Mouse (Mus musculus): Measurements from ENCODE around the gene Cldn12. TPM values are rescaled to one million over a fixed set of nuclear protein-coding genes. Genes with fewer than 3 reads are reported as not detected.

Gene Cldn12
- total RNA-seq, 1 experiment from 2014 or later = 1.2 TPM

- ATAC-seq (ENCODE audit: extremely low read depth, insufficient number of reproducible peaks, low FRiP score, poor library complexity, severe bottlenecking) = no peak
Observed at GRCm38 (mm10) chr5:5501583-5501982, 13.2 kb downstream of the Cldn12 start.

GRCm38 (mm10) chr5:5496393-5496792 is 18.4 kb downstream of the Cldn12 start:
- ATAC-seq (ENCODE audit: extremely low read depth, insufficient number of reproducible peaks, low FRiP score, poor library complexity, severe bottlenecking) = no peak

GRCm38 (mm10) chr5:5495042-5495441 is 19.7 kb downstream of the Cldn12 start:
- ATAC-seq (ENCODE audit: extremely low read depth, insufficient number of reproducible peaks, low FRiP score, poor library complexity, severe bottlenecking) = no peak

GRCm38 (mm10) chr5:5494269-5495005 is 20.3 kb downstream of the Cldn12 start:
- ATAC-seq (ENCODE audit: extremely low read depth, insufficient number of reproducible peaks, low FRiP score, poor library complexity, severe bottlenecking) = peak; percentile 77

- no peak for ATAC-seq (ENCODE audit: extremely low read depth, insufficient number of reproducible peaks, low FRiP score, poor library complexity, severe bottlenecking)
Observed at GRCm38 (mm10) chr5:5492163-5492562, 22.6 kb downstream of the Cldn12 start.

GRCm38 (mm10) chr5:5486071-5486470 is 28.7 kb downstream of the Cldn12 start:
- ATAC-seq (ENCODE audit: extremely low read depth, insufficient number of reproducible peaks, low FRiP score, poor library complexity, severe bottlenecking) = no peak

GRCm38 (mm10) chr5:5483254-5483858 is 31.4 kb downstream of the Cldn12 start:
- ATAC-seq (ENCODE audit: extremely low read depth, insufficient number of reproducible peaks, low FRiP score, poor library complexity, severe bottlenecking) = no peak

GRCm38 (mm10) chr5:5481662-5482061 is 33.1 kb downstream of the Cldn12 start:
- peak; percentile 76; the same call in 1 of the 2 replicates for ATAC-seq (ENCODE audit: extremely low read depth, insufficient number of reproducible peaks, low FRiP score, poor library complexity, severe bottlenecking)

GRCm38 (mm10) chr5:5479043-5479442 is 35.7 kb downstream of the Cldn12 start, which contains the start of gene 1700015F17Rik:
TSS of gene 1700015F17Rik (minus strand) at chr5:5479143.
- no peak for ATAC-seq (ENCODE audit: extremely low read depth, insufficient number of reproducible peaks, low FRiP score, poor library complexity, severe bottlenecking)

- no peak for ATAC-seq (ENCODE audit: extremely low read depth, insufficient number of reproducible peaks, low FRiP score, poor library complexity, severe bottlenecking)
Observed at GRCm38 (mm10) chr5:5476133-5476532, 38.6 kb downstream of the Cldn12 start.

GRCm38 (mm10) chr5:5465256-5465655 is 49.5 kb downstream of the Cldn12 start:
- ATAC-seq (ENCODE audit: extremely low read depth, insufficient number of reproducible peaks, low FRiP score, poor library complexity, severe bottlenecking) = 0 out of 2 replicates have a peak, but pooled peaks have one; percentile 16

Other genes with a start within 250 kb of the Cldn12 start
- 7.9 and 9.2 TPM in 2 replicates for gene Cdk14, start 94.6 kb downstream of the Cldn12 start, total RNA-seq (2017)
- gene 1700015F17Rik, start 35.8 kb downstream of the Cldn12 start, total RNA-seq (2017) = 0.35 TPM in 1 of 2 replicates, not detected in the other
- gene Gtpbp10, start 44.6 kb upstream of the Cldn12 start, total RNA-seq (2017) = 11.0 and 14.3 TPM in 2 replicates
- gene Gm8773, start 58.8 kb upstream of the Cldn12 start, total RNA-seq (2017) = 0.58 TPM in 1 of 2 replicates, not detected in the other
- gene Cfap69, start 149.3 kb upstream of the Cldn12 start, total RNA-seq (2017) = not detected in 2 replicates
- not detected in 2 replicates for gene Steap2, start 179.6 kb upstream of the Cldn12 start, total RNA-seq (2017)
- not detected in 2 replicates for gene Steap1, start 234.4 kb upstream of the Cldn12 start, total RNA-seq (2017)

Data from neutrophil, adult 5-6 weeks (primary cell).